Mouse (Mus musculus): ENCODE measurements around the gene Adamtsl2.

The Adamtsl2 gene

GRCm38 (mm10) chr2:27077655-27078244 lies 1.4 kb upstream of the Adamtsl2 start:
- no peak for DNase-seq

- no peak for DNase-seq
Measured at GRCm38 (mm10) chr2:27078312-27078711, 867 bp upstream of the Adamtsl2 start.

- DNase-seq: no peak
Measured at GRCm38 (mm10) chr2:27079649-27080048, 470 bp downstream of the Adamtsl2 start.

GRCm38 (mm10) chr2:27083761-27084475 lies 4.7 kb downstream of the Adamtsl2 start:
- no peak for DNase-seq

GRCm38 (mm10) chr2:27084963-27085362 lies 5.8 kb downstream of the Adamtsl2 start:
- no peak for DNase-seq

- no peak for DNase-seq
Measured at GRCm38 (mm10) chr2:27085801-27086200, 6.6 kb downstream of the Adamtsl2 start.

- no peak for DNase-seq
Measured at GRCm38 (mm10) chr2:27086483-27087010, 7.4 kb downstream of the Adamtsl2 start.

- DNase-seq: no peak
Measured at GRCm38 (mm10) chr2:27087581-27087980, 8.4 kb downstream of the Adamtsl2 start.

- DNase-seq: no peak
Measured at GRCm38 (mm10) chr2:27088071-27088644, 9.0 kb downstream of the Adamtsl2 start.

GRCm38 (mm10) chr2:27088700-27089099 lies 9.5 kb downstream of the Adamtsl2 start:
- DNase-seq: no peak

GRCm38 (mm10) chr2:27089238-27089637 lies 10.1 kb downstream of the Adamtsl2 start:
- DNase-seq: no peak

- no peak for DNase-seq
Measured at GRCm38 (mm10) chr2:27095178-27095577, 16.0 kb downstream of the Adamtsl2 start.

- DNase-seq: no peak
Measured at GRCm38 (mm10) chr2:27096341-27096981, 17.3 kb downstream of the Adamtsl2 start.

GRCm38 (mm10) chr2:27097241-27097656 lies 18.1 kb downstream of the Adamtsl2 start:
- DNase-seq: no peak

GRCm38 (mm10) chr2:27097776-27098175 lies 18.6 kb downstream of the Adamtsl2 start:
- DNase-seq: peak; percentile 25

- DNase-seq: no peak
Measured at GRCm38 (mm10) chr2:27103554-27103953, 24.4 kb downstream of the Adamtsl2 start.

GRCm38 (mm10) chr2:27106816-27107215 lies 27.6 kb downstream of the Adamtsl2 start:
- no peak for DNase-seq

- no peak for DNase-seq
Measured at GRCm38 (mm10) chr2:27108144-27108543, 29.0 kb downstream of the Adamtsl2 start.

- DNase-seq: no peak
Measured at GRCm38 (mm10) chr2:27109052-27109451, 29.9 kb downstream of the Adamtsl2 start.

GRCm38 (mm10) chr2:27112585-27112984 lies 33.4 kb downstream of the Adamtsl2 start:
- DNase-seq: no peak

- no peak for DNase-seq
Measured at GRCm38 (mm10) chr2:27114169-27114568, 35.0 kb downstream of the Adamtsl2 start.

- DNase-seq: no peak
Measured at GRCm38 (mm10) chr2:27118452-27118851, 39.3 kb downstream of the Adamtsl2 start.

GRCm38 (mm10) chr2:27119766-27120165 lies 40.6 kb downstream of the Adamtsl2 start:
- DNase-seq: no peak
